Comparison of ENCODE assay signal across 8 mouse cellular contexts in the genomic region with DNA sequence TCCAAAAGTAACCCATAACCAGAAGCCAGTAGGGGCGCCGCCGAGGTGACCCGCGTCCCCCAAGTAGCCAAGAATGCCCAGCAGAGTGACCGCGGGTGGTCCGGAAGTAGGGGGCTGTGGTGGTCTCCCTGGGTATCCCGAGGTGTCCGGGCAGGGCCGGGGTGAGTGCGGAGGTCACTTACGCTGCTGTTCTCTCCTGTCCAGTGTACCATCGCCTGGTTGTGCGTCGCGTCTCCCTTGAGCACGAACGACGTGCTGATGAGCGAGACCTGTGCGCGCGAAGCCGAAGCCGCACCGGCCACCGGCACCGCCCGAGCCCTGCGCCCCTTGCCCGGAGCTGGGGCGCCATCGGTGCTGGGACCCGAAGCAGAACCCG. TPM values are rescaled to one million over a fixed set of nuclear protein-coding genes. Genes with fewer than 3 reads are reported as not detected.
DNase-seq lines count a peak whose midpoint lies in the region; ATAC-seq and TF ChIP-seq lines count a peak whose summit lies in the region.

No protein-coding gene starts in this region.

- H3K4me2 ChIP-seq in heart, embryonic 16.5 days (ENCODE audit: low read depth, low read length) = peak overlapping the region; percentile 97
- peak overlapping the region; percentile 100 for H3K4me2 ChIP-seq in forebrain, embryonic 14.5 days (ENCODE audit: low read length)
- peak overlapping the region; percentile 73 for H3K4me2 ChIP-seq in liver, embryonic 13.5 days
- H3K4me2 ChIP-seq in stomach, embryonic 15.5 days = peak overlapping the region; percentile 99

- intact Hi-C loops in heart, postnatal 14 days (cut with DNase I) = loop anchor here (5.0 kb wide), 1 partner anchor 250 kb away; no protein-coding TSS in a partner anchor

- H3K27ac ChIP-seq in heart, embryonic 16.5 days (ENCODE audit: low read length) = peak overlapping the region; percentile 24; the same call in 1 of the 2 replicates
- H3K27ac ChIP-seq in bone marrow, adult 2 months (ENCODE audit: control insufficient read depth, insufficient read depth, low read depth, low read length, poor library complexity) = no peak overlapping the region
- no peak overlapping the region for H3K27ac ChIP-seq in forebrain, embryonic 14.5 days (ENCODE audit: low read depth, low read length)
- no peak overlapping the region for H3K27ac ChIP-seq in liver, embryonic 13.5 days
- H3K27ac ChIP-seq in stomach, embryonic 15.5 days = no peak overlapping the region

- peak overlapping the region; percentile 74 for H3K9ac ChIP-seq in heart, embryonic 16.5 days (ENCODE audit: low read length)
- H3K9ac ChIP-seq in forebrain, embryonic 14.5 days (ENCODE audit: low read length) = peak overlapping the region; percentile 88
- peak overlapping the region; percentile 43 for H3K9ac ChIP-seq in liver, embryonic 13.5 days
- peak overlapping the region; percentile 87 for H3K9ac ChIP-seq in stomach, embryonic 15.5 days

- peak overlapping the region; percentile 60 for H3K4me3 ChIP-seq in heart, embryonic 16.5 days (ENCODE audit: low read length)
- H3K4me3 ChIP-seq in bone marrow, adult 2 months (replicated peaks; ENCODE audit: control insufficient read depth, low read depth, low read length) = peak overlapping the region; percentile 14
- H3K4me3 ChIP-seq in forebrain, embryonic 14.5 days (ENCODE audit: low read depth, low read length) = peak overlapping the region; percentile 65
- peak overlapping the region; percentile 52 for H3K4me3 ChIP-seq in liver, embryonic 13.5 days (replicated peaks)
- H3K4me3 ChIP-seq in stomach, embryonic 15.5 days (replicated peaks) = peak overlapping the region; percentile 78

- peak; percentile 6; the same call in 1 of the 2 replicates for ATAC-seq in heart, embryonic 16.5 days (replicated peaks; ENCODE audit: extremely low read depth, insufficient read depth, low FRiP score)
- peak; percentile 25; the same call in 1 of the 2 replicates for ATAC-seq in forebrain, embryonic 14.5 days
- ATAC-seq in liver, embryonic 13.5 days (ENCODE audit: low read depth) = no peak
- ATAC-seq in stomach, embryonic 15.5 days (ENCODE audit: insufficient read depth, low FRiP score, low read depth) = no peak

- H3K27me3 ChIP-seq in heart, embryonic 16.5 days (ENCODE audit: control insufficient read depth, insufficient read depth, low read length) = peaks cover 7% of the 10 kb centered on the region; the same call in 1 of the 2 replicates
- H3K27me3 ChIP-seq in forebrain, embryonic 14.5 days (replicated peaks; ENCODE audit: control insufficient read depth, insufficient read depth, low read length) = 0 out of 2 replicates have a peak, but pooled peaks cover 10% of the 10 kb centered on the region
- peaks cover 52% of the 10 kb centered on the region for H3K27me3 ChIP-seq in liver, embryonic 13.5 days
- H3K27me3 ChIP-seq in stomach, embryonic 15.5 days (replicated peaks) = 0 out of 2 replicates have a peak, but pooled peaks cover 4% of the 10 kb centered on the region

- H3K4me1 ChIP-seq in heart, embryonic 16.5 days (ENCODE audit: control insufficient read depth, insufficient read depth, low read length) = peaks cover 15% of the 10 kb centered on the region
- peaks cover 2% of the 10 kb centered on the region; the same call in 1 of the 2 replicates for H3K4me1 ChIP-seq in bone marrow, adult 2 months (ENCODE audit: control insufficient read depth, insufficient read depth, low read length)
- H3K4me1 ChIP-seq in forebrain, embryonic 14.5 days (ENCODE audit: control insufficient read depth, insufficient read depth, low read length) = no peaks in the 10 kb centered on the region
- peaks cover 5% of the 10 kb centered on the region; the same call in 1 of the 2 replicates for H3K4me1 ChIP-seq in liver, embryonic 13.5 days (replicated peaks)
- peaks cover 24% of the 10 kb centered on the region for H3K4me1 ChIP-seq in stomach, embryonic 15.5 days

- TF ChIP-seq POLR2A in bone marrow, adult 2 months (IDR thresholded peaks at IDR 0.05; ENCODE audit: borderline replicate concordance, control insufficient read depth, low read depth, low read length) = no peak

- no peak for DNase-seq in heart, postnatal 14 days
- DNase-seq in forebrain, embryonic 14.5 days (ENCODE audit: low spot score) = peak; percentile 25
- DNase-seq in liver, embryonic 13.5 days = no peak
- no peak for DNase-seq in yolk sac, embryonic 10.5 days (ENCODE audit: low spot score)
- no peak for DNase-seq in layer of hippocampus, adult 8-10 months (ENCODE audit: low spot score in 2 of 2)

- no peak for TF ChIP-seq CTCF in bone marrow, adult 2 months (IDR thresholded peaks at IDR 0.05; ENCODE audit: control insufficient read depth, insufficient read depth, low read length)

- H3K36me3 ChIP-seq in heart, embryonic 16.5 days (ENCODE audit: control insufficient read depth, insufficient read depth) = no peaks in the 10 kb centered on the region
- no peaks in the 10 kb centered on the region for H3K36me3 ChIP-seq in forebrain, embryonic 14.5 days (ENCODE audit: control insufficient read depth, insufficient read depth, low read length)
- H3K36me3 ChIP-seq in liver, embryonic 13.5 days = no peaks in the 10 kb centered on the region
- H3K36me3 ChIP-seq in stomach, embryonic 15.5 days = no peaks in the 10 kb centered on the region

- no peaks in the 10 kb centered on the region for H3K9me3 ChIP-seq in heart, embryonic 16.5 days (replicated peaks; ENCODE audit: control insufficient read depth, low read length)
- H3K9me3 ChIP-seq in forebrain, embryonic 14.5 days (replicated peaks; ENCODE audit: control insufficient read depth, low read length) = no peaks in the 10 kb centered on the region
- no peaks in the 10 kb centered on the region for H3K9me3 ChIP-seq in liver, embryonic 13.5 days (replicated peaks)
- H3K9me3 ChIP-seq in stomach, embryonic 15.5 days = no peaks in the 10 kb centered on the region

- WGBS in heart, embryonic 16.5 days = under 1% methylated on average over 36 of the region's 36 CpGs
- whole genome bisulfite sequencing in bone marrow, adult 2 months = 2% methylated on average over 36 of the region's 36 CpGs
- WGBS in forebrain, embryonic 14.5 days = 0% methylated on average over 36 of the region's 36 CpGs
- 1% methylated on average over 36 of the region's 36 CpGs for WGBS in liver, embryonic 13.5 days (ENCODE audit: insufficient replicate concordance)
- under 1% methylated on average over 36 of the region's 36 CpGs for WGBS in stomach, embryonic 15.5 days

RNA-seq across cellular contexts. Expression of gene Sorcs2, which starts 0.6 kb away (rescaled TPM):
- 8.2 and 10.7 TPM in 2 replicates for polyA plus RNA-seq in heart, embryonic 16.5 days (2015; fragmentation: Nextera tagmentation; extraction: Ambion mirVana)
- total RNA-seq in heart, postnatal 14 days (2021) = 1 to 10 TPM; 9.6 to 9.9 TPM
- polyA plus RNA-seq in bone marrow, adult 2 months (2011; ENCODE audit: insufficient read depth, insufficient read length, low replicate concordance, missing spikeins) = 0.68 and 2.5 TPM in 2 replicates
- polyA plus RNA-seq in forebrain, embryonic 14.5 days (2014; fragmentation: Nextera tagmentation; extraction: Ambion mirVana) = 5.1 and 6.6 TPM in 2 replicates
- 0.47 and 0.70 TPM in 2 replicates for polyA plus RNA-seq in liver, embryonic 13.5 days (2015; fragmentation: Nextera tagmentation; extraction: Ambion mirVana)
- 13.7 TPM in 2 replicates for polyA plus RNA-seq in stomach, embryonic 15.5 days (2015; fragmentation: Nextera tagmentation; extraction: Ambion mirVana)
- 10 to 100 TPM; 46.9 to 54.4 (median 48.9) TPM for total RNA-seq in layer of hippocampus, adult 8-10 months (2022)

Comparison
In these comparisons a context has a peak if more than half of its experiments do, and no peak if none do; other contexts are left out.
1. ATAC-seq: peak in heart, embryonic 16.5 days (single experiment) and forebrain, embryonic 14.5 days (single experiment); none in liver, embryonic 13.5 days (single experiment) and stomach, embryonic 15.5 days (single experiment).
2. H3K4me3 ChIP-seq: peak in every context shown above with its lines; median percentile 78 in stomach, embryonic 15.5 days; 65 in forebrain, embryonic 14.5 days; 60 in heart, embryonic 16.5 days; 52 in liver, embryonic 13.5 days; 14 in bone marrow, adult 2 months.
3. Peak in every context shown above with its lines, with median percentiles within 50 percentile points of each other: H3K4me2 ChIP-seq and H3K9ac ChIP-seq.